Mouse (Mus musculus) B cell, adult 2 months (primary cell): ENCODE measurements around the gene Cpsf2.

Experiments
- DNase-seq, 2 experiments: peaks; one replicate each; pipeline ENCODE4 v3.0.0; 2022

The Cpsf2 gene

DNA sequence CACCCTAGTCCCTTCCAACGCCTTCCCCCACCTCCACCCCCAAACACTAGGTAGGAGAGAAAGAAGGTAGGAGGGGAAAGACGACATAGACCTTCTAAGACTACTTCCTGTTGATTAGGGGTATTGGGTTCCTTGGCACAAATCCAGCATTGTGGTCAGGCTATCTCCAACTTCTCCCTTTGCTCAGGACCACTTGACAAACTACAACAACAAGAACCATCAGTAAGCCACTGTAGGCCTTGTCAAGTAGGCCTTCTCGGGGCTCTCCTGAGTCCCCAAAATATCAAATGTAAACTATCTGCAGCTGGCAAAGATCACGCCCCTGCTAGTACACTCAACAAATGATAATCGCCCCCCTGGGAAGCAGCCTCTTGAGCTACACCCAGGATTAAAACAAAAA, 4.5 kb downstream of the Cpsf2 start:
- DNase-seq: peak; percentile 61 to 67

DNA sequence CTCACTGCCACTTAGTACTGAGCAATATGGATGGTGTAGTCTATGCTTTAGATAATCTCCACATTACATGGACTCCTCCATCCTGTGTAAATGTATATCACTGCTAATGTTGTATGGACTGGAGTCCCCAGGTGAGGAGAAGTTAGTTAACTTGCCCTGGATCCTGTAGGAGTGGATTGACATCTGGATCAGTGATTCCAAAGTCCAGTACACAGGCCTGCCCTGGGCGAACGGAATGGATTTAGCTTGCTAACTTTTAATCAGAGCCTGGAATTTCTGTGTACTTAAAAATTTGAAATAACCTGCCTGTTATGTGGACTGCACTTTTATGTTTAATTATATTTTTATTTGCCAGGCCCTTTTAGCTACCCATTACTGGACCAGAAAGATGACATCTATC, 5.8 kb downstream of the Cpsf2 start:
- DNase-seq: no peak

DNA sequence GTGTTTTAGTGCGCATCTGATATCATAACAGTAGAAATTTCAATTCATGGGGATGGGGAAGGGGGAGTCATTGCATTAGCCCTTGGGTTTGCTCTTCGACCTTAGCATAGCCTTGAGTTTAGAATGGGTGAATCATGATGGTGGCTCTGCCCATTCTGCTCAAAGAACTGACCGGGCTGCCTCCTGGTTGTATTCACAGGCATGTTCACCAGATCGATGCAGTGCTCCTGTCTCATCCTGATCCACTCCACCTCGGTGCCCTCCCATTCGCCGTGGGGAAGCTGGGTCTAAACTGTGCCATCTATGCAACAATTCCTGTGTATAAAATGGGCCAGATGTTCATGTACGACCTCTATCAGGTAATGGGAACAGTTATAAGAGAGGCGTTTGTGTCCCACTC, 7.2 kb downstream of the Cpsf2 start:
- DNase-seq: no peak

GRCm38 (mm10) chr12:101985110-101985509, 9.3 kb downstream of the Cpsf2 start:
- DNase-seq: peak in 1 of 2 experiments; percentile 15

DNA sequence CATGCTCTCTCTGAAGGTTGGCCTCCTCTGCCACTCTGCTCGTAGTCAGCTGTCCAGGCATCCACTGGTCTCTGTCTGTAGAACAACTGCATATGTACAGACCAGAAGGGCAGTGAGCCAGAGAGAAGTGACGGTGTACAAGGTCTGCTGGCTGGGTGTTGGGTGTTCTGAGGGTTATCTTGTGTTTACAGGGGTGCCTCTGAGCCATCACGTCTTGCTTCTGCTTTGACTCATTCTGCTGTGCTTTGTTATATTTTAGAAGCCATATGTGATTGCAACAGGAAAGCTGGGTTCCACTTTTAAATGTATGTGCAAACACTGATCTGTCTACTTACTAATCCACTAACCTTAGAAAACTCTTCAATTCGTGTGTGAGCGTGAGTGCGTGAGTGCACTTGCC, 11.9 kb downstream of the Cpsf2 start:
- no peak for DNase-seq

GRCm38 (mm10) chr12:101994576-101995467, 19.0 kb downstream of the Cpsf2 start:
- DNase-seq: peak; percentile 17 to 29

GRCm38 (mm10) chr12:101998929-101999328, 23.1 kb downstream of the Cpsf2 start:
- DNase-seq: no peak

- DNase-seq: no peak
These were observed 25.0 kb downstream of the Cpsf2 start for GRCm38 (mm10) chr12:102000785-102001184.

GRCm38 (mm10) chr12:102008111-102008977, 32.6 kb downstream of the Cpsf2 start:
- DNase-seq: no peak

DNA sequence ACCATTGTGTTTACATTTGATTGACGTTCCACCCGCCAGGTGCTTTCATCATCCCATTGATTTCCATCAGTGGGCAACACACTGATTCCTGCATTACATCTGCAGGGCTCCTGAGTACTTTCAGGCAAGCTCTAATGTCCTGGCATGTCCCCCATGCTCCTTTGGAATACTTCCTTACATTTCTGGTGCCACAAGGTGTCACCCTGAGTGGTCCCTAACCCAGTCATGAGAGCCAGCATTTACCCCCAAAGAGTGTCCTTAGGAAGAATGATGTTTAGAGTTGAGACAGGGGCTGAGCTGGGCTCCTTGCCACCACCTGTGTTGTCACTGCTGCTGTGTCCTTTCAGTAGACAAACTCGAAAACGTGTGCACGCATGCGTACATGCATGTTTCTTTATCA, 33.8 kb downstream of the Cpsf2 start:
- DNase-seq: no peak

GRCm38 (mm10) chr12:102014411-102014810, 38.6 kb downstream of the Cpsf2 start:
- no peak for DNase-seq

DNA sequence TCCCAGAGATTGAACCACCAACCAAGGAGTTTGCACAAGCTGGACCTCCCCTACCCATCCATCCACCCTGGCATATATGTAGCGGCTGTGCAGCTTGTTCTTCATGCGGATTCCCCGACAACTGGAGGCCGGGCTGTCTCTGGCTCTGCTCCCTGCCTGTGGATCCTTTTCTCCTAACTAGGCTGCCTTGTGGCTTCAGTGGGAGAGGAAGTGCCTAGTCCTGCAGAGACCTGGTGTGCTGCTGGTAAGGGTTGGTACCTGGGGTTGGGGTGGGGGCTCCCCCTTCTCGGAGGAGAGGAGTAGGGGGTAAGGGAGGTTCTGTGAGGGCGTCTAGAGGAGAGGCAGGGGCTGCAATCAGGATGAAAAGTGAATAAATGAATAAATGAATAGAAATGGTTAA, 39.3 kb downstream of the Cpsf2 start:
- DNase-seq: no peak

DNA sequence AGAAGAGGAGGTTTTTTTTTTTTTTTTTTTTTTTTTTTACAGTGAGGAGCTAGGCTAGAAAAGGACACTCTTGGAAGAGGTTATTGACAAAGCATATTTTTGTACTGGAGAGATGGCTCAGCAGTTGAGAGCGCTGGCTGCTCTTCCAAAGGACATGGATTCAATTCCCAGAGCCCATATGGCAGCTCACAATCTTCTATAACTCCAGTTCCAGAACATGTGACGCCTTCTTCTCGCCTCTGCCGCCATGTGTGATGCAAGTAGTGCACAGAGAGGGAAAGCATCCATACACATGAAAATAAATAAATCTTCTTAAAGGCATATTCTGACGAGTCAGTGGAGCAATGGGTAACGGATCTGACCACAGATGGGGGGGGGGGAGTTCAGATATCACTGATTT, 46.1 kb downstream of the Cpsf2 start:
- DNase-seq: no peak

DNA sequence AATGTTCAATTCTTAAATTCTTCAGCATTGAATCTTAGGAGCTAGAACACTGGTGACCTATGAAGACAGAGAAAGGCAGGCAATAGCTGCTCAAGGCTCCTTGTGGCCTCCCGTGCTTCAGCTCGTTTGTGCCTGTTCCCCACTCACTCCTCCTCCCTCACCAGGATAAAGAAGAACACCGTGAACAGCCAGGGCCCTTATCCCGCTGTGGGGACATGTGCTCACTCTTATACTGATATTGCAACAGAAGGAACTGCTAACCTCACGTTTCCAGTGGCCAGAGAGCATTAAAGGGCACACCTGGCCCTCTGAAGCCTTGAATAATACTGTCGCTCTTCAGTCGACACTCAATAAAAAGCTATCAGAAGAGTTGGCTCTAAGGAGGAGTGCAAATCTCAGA, 53.4 kb downstream of the Cpsf2 start:
- DNase-seq: no peak

DNA sequence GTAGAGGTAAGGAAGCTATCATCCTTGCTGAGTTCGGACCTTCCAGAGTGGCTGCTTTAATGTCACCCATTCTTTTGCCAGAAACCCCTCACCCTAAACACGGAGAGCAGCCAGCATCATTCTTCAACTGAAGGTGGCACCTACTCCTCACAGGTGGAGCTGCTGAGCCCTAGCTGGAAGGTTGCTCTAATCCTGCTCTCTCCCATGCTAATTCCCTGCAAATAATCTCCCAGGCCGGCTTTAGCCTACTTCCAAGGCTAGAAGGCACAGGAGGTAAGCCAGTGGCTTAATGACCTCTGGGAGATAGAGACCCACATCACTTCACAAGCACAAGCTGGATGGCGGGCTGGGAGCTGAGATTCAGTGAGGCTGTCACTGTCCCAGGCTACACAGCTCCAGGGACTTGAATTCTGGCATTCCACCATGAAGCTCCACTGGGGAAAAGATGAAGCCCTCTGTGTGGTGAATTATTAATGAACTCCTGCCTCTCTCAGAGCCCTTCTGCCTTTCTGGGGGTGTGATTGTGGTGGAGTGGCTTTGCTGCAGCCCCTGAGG, 54.2 kb downstream of the Cpsf2 start:
- no peak for DNase-seq

DNA sequence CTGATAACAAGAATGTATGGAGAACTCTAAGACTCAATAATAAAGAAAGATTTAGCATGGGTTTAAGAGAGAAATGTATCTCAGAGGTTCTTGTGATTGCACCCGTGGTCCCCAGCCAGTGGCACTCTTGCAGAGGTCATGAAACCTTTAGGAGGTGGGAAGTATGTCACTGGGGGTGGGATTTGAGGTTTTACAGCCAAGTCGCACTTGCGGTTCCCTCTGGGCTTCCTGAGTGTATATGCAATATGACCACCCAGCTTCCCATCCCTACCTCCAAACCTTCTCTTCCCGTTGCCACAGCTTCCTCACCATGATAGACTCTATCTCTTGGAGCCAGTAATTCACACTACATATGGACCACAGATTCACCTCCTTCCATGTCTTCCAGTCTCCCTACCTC, 59.1 kb downstream of the Cpsf2 start:
- no peak for DNase-seq

- no peak for DNase-seq
These were observed 64.1 kb downstream of the Cpsf2 start for GRCm38 (mm10) chr12:102039861-102040260.

- DNase-seq: no peak
These were observed 65.9 kb downstream of the Cpsf2 start for GRCm38 (mm10) chr12:102041699-102042098.

DNA sequence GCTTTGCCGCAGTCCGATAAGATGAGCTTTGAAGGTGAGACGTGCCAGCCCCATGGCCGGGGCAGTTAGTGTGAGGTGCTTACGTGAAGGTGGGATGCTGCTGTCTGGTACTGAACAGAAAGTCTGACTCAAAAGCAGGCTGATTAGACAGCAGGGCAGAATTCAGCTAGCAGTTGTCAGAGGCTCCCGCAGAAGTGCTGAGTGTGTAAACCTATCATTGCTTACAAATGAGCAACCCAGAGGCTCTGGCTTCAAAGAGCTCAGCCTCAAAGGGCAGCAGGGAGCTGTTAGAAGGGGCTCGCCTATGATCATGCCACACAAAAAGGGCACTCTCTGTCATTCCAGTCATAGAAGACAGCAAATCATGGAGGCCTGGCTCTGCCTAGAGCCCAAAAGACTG, 66.5 kb downstream of the Cpsf2 start:
- DNase-seq: no peak

DNA sequence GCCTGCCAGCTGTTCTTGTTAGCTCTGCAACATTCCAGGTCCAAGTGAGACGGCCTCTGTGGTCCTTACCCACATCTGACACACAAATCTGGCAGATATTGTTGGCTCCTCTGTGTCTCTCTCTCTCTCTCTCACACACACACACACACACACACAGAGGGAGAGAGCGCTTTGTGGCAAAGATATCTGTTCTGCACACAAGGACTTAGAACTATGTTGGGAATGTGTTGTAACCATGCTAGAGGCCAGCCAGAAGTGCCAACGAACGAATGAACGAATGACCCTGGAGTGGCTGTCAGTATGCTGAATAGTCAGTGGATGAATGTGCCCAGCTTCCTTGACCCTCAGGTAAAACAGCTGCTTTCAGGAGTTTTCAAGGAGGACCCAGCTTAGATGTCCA, 68.1 kb downstream of the Cpsf2 start:
- DNase-seq: no peak

DNA sequence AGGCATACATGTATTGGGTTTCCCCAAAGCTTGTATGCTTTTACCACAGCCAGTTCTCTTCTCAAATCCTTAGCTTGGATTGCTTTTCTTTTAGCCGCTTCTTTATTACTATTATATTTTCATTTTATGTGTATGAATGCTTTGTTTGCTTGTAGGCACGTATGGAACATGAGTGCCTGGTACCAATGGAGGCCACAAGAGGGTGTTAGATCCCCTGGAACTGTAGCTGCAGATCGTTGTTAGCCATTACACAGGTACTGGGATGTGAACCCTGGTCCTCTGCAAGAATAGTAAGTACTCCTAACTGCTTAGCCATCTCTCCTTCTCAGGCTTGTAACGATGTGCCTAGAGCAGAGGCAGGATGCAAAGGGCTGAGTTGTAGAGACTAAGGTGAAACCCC, 78.4 kb downstream of the Cpsf2 start:
- no peak for DNase-seq

DNA sequence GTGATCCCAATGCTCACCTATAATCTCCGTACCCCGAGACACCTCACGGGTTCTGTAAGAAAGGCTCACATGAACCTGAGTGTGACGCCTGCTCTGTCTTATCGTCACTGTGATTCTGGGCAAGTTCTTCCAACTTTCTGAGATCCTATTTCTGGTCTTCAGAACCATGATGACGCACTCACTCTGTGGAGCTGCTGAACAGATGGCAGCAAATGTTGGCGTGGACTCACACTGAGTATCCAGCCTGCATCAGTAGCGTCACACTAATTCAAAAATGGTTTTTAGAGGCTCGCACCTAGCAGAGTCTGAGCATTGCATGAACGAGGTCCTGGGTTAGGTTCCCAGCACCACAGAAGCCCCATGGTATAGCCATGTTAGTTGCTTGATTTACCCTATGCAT, 80.0 kb downstream of the Cpsf2 start:
- DNase-seq: no peak
